Mouse (Mus musculus) neural tube, postnatal 0 days (tissue): ENCODE data around the gene Gpr108. TPM values are rescaled to one million over a fixed set of nuclear protein-coding genes. Genes with fewer than 3 reads are reported as not detected.

ENCODE experiments used
- microRNA-seq: library from miRNA; unstranded; fragments of <30 nt; microRNA quantifications from one replicate; pipeline ENCODE4, GENCODE M21; 2016
- polyA plus RNA-seq: library from polyadenylated mRNA; unstranded; fragments of >200 nt; fragmentation: Nextera tagmentation; extraction: Ambion mirVana; gene quantifications from 2 replicates; pipeline ENCODE4 v1.2.1, GENCODE M21; 2015

The Gpr108 gene
- polyA plus RNA-seq: 23.7 and 24.6 TPM in 2 replicates

GRCm38 (mm10) chr17:57248201-57248699 is at the start of gene Gpr108:
Gene Gpr108, minus strand, starts transcription at chr17:57248446.

GRCm38 (mm10) chr17:57278943-57279590 is 30.8 kb upstream of the Gpr108 start, which contains the start of gene Vav1:
Gene Vav1, plus strand, starts transcription at chr17:57279100.

GRCm38 (mm10) chr17:57249186-57250181 is 1.2 kb upstream of the Gpr108 start, which contains the start of gene Trip10:
Gene Trip10, plus strand, starts transcription at chr17:57249455.

GRCm38 (mm10) chr17:57228014-57228413 is 20.2 kb downstream of the Gpr108 start, which contains the start of gene C3:
Gene C3, minus strand, starts transcription at chr17:57228136.

GRCm38 (mm10) chr17:57194041-57194507 is 54.2 kb downstream of the Gpr108 start, which contains the start of gene Tnfsf14:
Gene Tnfsf14, minus strand, starts transcription at chr17:57194177.

Small RNA genes within 50 kb of the gene (microRNA-seq; reads per million reads assigned to microRNA genes)
- gene Mir6978: not detected

Other genes starting within 250 kb of the Gpr108 start
- 0.62 TPM in 1 of 2 replicates, not detected in the other for gene Pspn, start 248.4 kb downstream of the Gpr108 start, polyA plus RNA-seq
- 47.1 and 52.5 TPM in 2 replicates for gene Gtf2f1, start 237.2 kb downstream of the Gpr108 start, polyA plus RNA-seq
- gene Gm17949, start 237.0 kb downstream of the Gpr108 start, polyA plus RNA-seq: 0.39 TPM in 2 replicates
- 27.2 and 28.1 TPM in 2 replicates for gene Khsrp, start 216.9 kb downstream of the Gpr108 start, polyA plus RNA-seq
- gene Slc25a41, start 206.8 kb downstream of the Gpr108 start, polyA plus RNA-seq: not detected in 2 replicates
- 2.5 and 3.3 TPM in 2 replicates for gene Crb3, start 189.3 kb downstream of the Gpr108 start, polyA plus RNA-seq
- gene Slc25a23, start 188.6 kb downstream of the Gpr108 start, polyA plus RNA-seq: 54.5 and 58.2 TPM in 2 replicates
- 2.1 and 2.5 TPM in 2 replicates for gene Dennd1c, start 169.9 kb downstream of the Gpr108 start, polyA plus RNA-seq
- gene Tubb4a, start 160.7 kb downstream of the Gpr108 start, polyA plus RNA-seq: 282 and 305 TPM in 2 replicates
- 5.9 and 6.7 TPM in 2 replicates for gene Tnfsf9, start 143.1 kb downstream of the Gpr108 start, polyA plus RNA-seq
- 1.4 and 2.6 TPM in 2 replicates for gene Cd70, start 98.7 kb downstream of the Gpr108 start, polyA plus RNA-seq
- gene Tnfsf14, start 54.3 kb downstream of the Gpr108 start, polyA plus RNA-seq: not detected in 2 replicates
- 1.3 and 1.7 TPM in 2 replicates for gene C3, start 20.3 kb downstream of the Gpr108 start, polyA plus RNA-seq
- gene Trip10, start 1.0 kb upstream of the Gpr108 start, polyA plus RNA-seq: 8.9 and 9.1 TPM in 2 replicates
- gene Vav1, start 30.7 kb upstream of the Gpr108 start, polyA plus RNA-seq: 2.4 and 2.5 TPM in 2 replicates
- gene Adgre1, start 110.2 kb upstream of the Gpr108 start, polyA plus RNA-seq: 4.5 and 5.5 TPM in 2 replicates